Mouse (Mus musculus) stomach, embryonic 14.5 days (tissue): ENCODE measurements around the gene Klk1b27. TPM values are rescaled to one million over a fixed set of nuclear protein-coding genes. Genes with fewer than 3 reads are reported as not detected.

Experiments used
- polyA plus RNA-seq: library from polyadenylated mRNA; unstranded; fragments of >200 nt; fragmentation: Nextera tagmentation; extraction: Ambion mirVana; gene quantifications from 2 replicates; pipeline ENCODE4 v1.2.1, GENCODE M21; 2014

Gene Klk1b27
- polyA plus RNA-seq, 1 experiment from 2014 or later, result not detected

Other genes with a start within 250 kb of the Klk1b27 start
- not detected in 2 replicates for gene Klk7, start 241.0 kb upstream of the Klk1b27 start, polyA plus RNA-seq
- gene Klk6, start 227.8 kb upstream of the Klk1b27 start, polyA plus RNA-seq, result not detected in 2 replicates
- gene Klk5, start 210.3 kb upstream of the Klk1b27 start, polyA plus RNA-seq, result not detected in 2 replicates
- gene Klk4, start 171.1 kb upstream of the Klk1b27 start, polyA plus RNA-seq, result not detected in 2 replicates
- not detected in 2 replicates for gene Klk15, start 118.5 kb upstream of the Klk1b27 start, polyA plus RNA-seq
- gene Klk1b8, start 101.6 kb upstream of the Klk1b27 start, polyA plus RNA-seq, result not detected in 2 replicates
- gene Klk1b1, start 85.5 kb upstream of the Klk1b27 start, polyA plus RNA-seq, result not detected in 2 replicates
- not detected in 2 replicates for gene Klk1b9, start 76.2 kb upstream of the Klk1b27 start, polyA plus RNA-seq
- gene Klk1b11, start 56.4 kb upstream of the Klk1b27 start, polyA plus RNA-seq, result not detected in 2 replicates
- gene Klk1b26, start 40.1 kb upstream of the Klk1b27 start, polyA plus RNA-seq, result not detected in 2 replicates
- gene Klk1b21, start 50.0 kb downstream of the Klk1b27 start, polyA plus RNA-seq, result not detected in 2 replicates
- gene Klk1b22, start 60.4 kb downstream of the Klk1b27 start, polyA plus RNA-seq, result not detected in 2 replicates
- gene Klk1b16, start 84.5 kb downstream of the Klk1b27 start, polyA plus RNA-seq, result not detected in 2 replicates
- not detected in 2 replicates for gene Klk1b24, start 135.9 kb downstream of the Klk1b27 start, polyA plus RNA-seq
- gene Klk1b3, start 145.9 kb downstream of the Klk1b27 start, polyA plus RNA-seq, result not detected in 2 replicates
- not detected in 2 replicates for gene Klk1b4, start 155.1 kb downstream of the Klk1b27 start, polyA plus RNA-seq
- not detected in 2 replicates for gene Klk1b5, start 163.7 kb downstream of the Klk1b27 start, polyA plus RNA-seq
- 0.71 and 2.0 TPM in 2 replicates for gene Klk1, start 173.1 kb downstream of the Klk1b27 start, polyA plus RNA-seq
- not detected in 2 replicates for gene Gm36864, start 183.9 kb downstream of the Klk1b27 start, polyA plus RNA-seq
- gene 1700028J19Rik, start 194.4 kb downstream of the Klk1b27 start, polyA plus RNA-seq, result 1.5 and 1.6 TPM in 2 replicates
- gene 2410002F23Rik, start 194.4 kb downstream of the Klk1b27 start, polyA plus RNA-seq, result 123 and 143 TPM in 2 replicates
- gene Acp4, start 205.1 kb downstream of the Klk1b27 start, polyA plus RNA-seq, result 0.15 TPM in 1 of 2 replicates, not detected in the other
- gene Gm15517, start 209.2 kb downstream of the Klk1b27 start, polyA plus RNA-seq, result not detected in 2 replicates